Mouse (Mus musculus) forebrain, embryonic 11.5 days (tissue): ENCODE data around the gene Tanc1. TPM values are rescaled to one million over a fixed set of nuclear protein-coding genes. Genes with fewer than 3 reads are reported as not detected.

Experiments used
- ATAC-seq: fragments of 200-750 bp; cut with Nextera tagmentation; replicated peaks from 2 replicates; pipeline ENCODE4 v1.8.0; 2017; ENCODE audit warnings: moderate TSS enrichment; ENCODE audit not compliant: low FRiP score
- DNase-seq: peaks from one replicate; pipeline ENCODE4 v3.0.0-alpha.2; 2017; ENCODE audit warnings: low spot score
- H3K27ac ChIP-seq: fragments of 300-500 bp; sonication (generic); 2 replicates; pipeline ENCODE4 v1.5.1; 2014; ENCODE audit warnings: low read depth, low read length
- H3K27me3 ChIP-seq: fragments of 300-500 bp; sonication (generic); 2 replicates; pipeline ENCODE4 v1.6.1; 2014; ENCODE audit warnings: mild to moderate bottlenecking, low read length, mixed read lengths; ENCODE audit not compliant: control insufficient read depth, insufficient read depth
- H3K36me3 ChIP-seq: fragments of 300-500 bp; sonication (generic); 2 replicates; pipeline ENCODE4 v1.6.1; 2014; ENCODE audit warnings: mild to moderate bottlenecking, low read length, moderate library complexity, mixed read lengths; ENCODE audit not compliant: control insufficient read depth, insufficient read depth
- H3K4me1 ChIP-seq: fragments of 300-500 bp; sonication (generic); replicated peaks from 2 replicates; pipeline ENCODE4 v1.6.1; 2014; ENCODE audit warnings: low read length, mixed read lengths; ENCODE audit not compliant: control insufficient read depth, insufficient read depth
- H3K4me2 ChIP-seq: fragments of 300-500 bp; sonication (generic); 2 replicates; pipeline ENCODE4 v1.6.1; 2014; ENCODE audit warnings: low read depth, mild to moderate bottlenecking, low read length, moderate library complexity, mixed read lengths; ENCODE audit not compliant: severe bottlenecking
- H3K4me3 ChIP-seq: fragments of 300-500 bp; sonication (generic); 2 replicates; pipeline ENCODE4 v1.5.1; 2014; ENCODE audit warnings: low read depth, low read length
- H3K9ac ChIP-seq: fragments of 300-500 bp; sonication (generic); 2 replicates; pipeline ENCODE4 v1.6.1; 2014; ENCODE audit warnings: low read length
- H3K9me3 ChIP-seq: fragments of 300-500 bp; sonication (generic); 2 replicates; pipeline ENCODE4 v1.6.1; 2016; ENCODE audit warnings: low read length, mixed read lengths; ENCODE audit not compliant: control insufficient read depth
- WGBS: fragments of 180-500 bp; shearing (Covaris S2); extraction: QIAGEN DNeasy Blood & Tissue Kit; methylation state at CpG from one replicate; pipeline ENCODE4 v1.1.7; 2014; 5-methylcytosine and 5-hydroxymethylcytosine counted together
- polyA plus RNA-seq: library from polyadenylated mRNA; unstranded; fragments of >200 nt; fragmentation: Nextera tagmentation; extraction: Ambion mirVana; gene quantifications from 2 replicates; pipeline ENCODE4 v1.2.1, GENCODE M21; 2014

Tanc1 gene
- polyA plus RNA-seq, 1 experiment from 2014 or later = 22.7 TPM

DNA sequence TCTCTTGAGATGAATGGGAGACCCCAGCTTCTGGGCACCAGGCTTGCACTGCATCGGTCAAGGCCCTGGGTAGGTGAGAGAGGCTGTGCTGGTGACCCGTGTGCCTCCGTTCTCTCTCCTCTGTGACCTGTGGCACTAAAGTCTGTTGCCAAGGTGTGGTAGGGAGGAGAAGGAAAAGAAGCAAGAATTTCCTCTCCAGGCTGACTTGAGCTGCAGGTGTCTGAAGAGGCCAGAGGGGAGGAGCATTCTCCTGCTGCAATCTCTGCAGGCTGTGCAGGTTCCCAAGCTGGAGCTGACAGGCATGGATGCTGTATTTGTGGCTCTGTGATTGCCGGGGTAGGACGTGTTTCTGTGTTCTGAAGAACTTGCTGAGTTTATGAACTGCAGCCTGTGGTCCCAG lies 163.3 kb downstream of the Tanc1 start:
- H3K4me1 ChIP-seq = peaks cover 14% of the 10 kb centered on the region; the same call in 1 of the 2 replicates
- no peaks in the 10 kb centered on the region for H3K9me3 ChIP-seq
- no peak overlapping the region for H3K4me3 ChIP-seq
- DNase-seq (no peak), ATAC-seq (no peak)
- no peaks in the 10 kb centered on the region for H3K27me3 ChIP-seq
- H3K36me3 ChIP-seq = no peaks in the 10 kb centered on the region; the same call in 1 of the 2 replicates
- 81% methylated on average over 5 of the region's 5 CpGs for WGBS
- no peak overlapping the region for H3K4me2 ChIP-seq
- no peak overlapping the region for H3K9ac ChIP-seq
- no peak overlapping the region for H3K27ac ChIP-seq

DNA sequence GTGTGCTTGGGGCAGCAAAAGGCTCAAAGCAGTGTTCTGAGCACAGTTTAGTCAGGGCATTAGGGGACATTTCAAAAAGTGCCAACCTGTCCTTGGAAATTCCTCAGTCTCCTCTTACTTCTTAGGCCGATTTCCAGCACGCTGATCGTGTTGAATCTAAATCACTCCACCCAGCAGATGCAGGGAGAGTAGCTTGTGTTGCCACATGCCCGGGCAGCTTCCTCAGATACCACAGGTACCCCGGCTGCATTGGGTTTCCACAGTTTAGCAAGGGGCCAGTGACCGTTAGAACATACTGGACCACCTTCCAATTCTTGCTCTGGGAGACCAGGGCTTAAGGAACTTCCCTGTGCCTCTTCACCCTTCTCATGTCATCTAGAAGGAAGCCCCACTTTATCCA lies 164.0 kb downstream of the Tanc1 start:
- no peaks in the 10 kb centered on the region; the same call in 1 of the 2 replicates for H3K36me3 ChIP-seq
- DNase-seq (no peak), ATAC-seq (no peak)
- WGBS = 83% methylated on average over 6 of the region's 6 CpGs
- no peak overlapping the region for H3K4me3 ChIP-seq
- H3K9me3 ChIP-seq = no peaks in the 10 kb centered on the region
- H3K27ac ChIP-seq = no peak overlapping the region
- H3K4me2 ChIP-seq = no peak overlapping the region
- H3K9ac ChIP-seq = no peak overlapping the region
- no peaks in the 10 kb centered on the region for H3K27me3 ChIP-seq
- H3K4me1 ChIP-seq = peaks cover 11% of the 10 kb centered on the region; the same call in 1 of the 2 replicates

DNA sequence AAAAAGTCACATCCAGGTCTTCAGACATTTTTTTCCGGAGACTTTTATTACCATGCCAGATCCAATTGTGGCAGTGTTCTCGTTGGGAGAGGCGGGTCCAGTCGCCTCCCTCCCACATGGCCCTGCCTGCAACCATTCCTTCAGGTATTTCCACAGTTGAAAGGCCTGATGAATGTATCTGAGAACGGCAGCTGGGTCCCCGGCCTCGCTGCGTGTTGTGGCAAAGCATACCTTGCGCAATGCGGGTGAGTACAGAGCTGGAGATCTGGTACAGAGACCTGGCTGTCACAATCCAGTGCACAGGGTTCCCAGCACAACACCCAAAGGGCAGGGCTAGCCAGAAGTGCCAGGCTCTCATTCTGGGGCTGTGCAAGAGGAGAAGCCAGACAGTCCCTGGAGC lies 167.5 kb downstream of the Tanc1 start:
- 89% methylated on average over 10 of the region's 10 CpGs for WGBS
- Histone ChIP-seq H3K4me1 (peaks cover 4% of the 10 kb centered on the region; the same call in 1 of the 2 replicates), H3K36me3 (no peaks in the 10 kb centered on the region; the same call in 1 of the 2 replicates), H3K9ac (no peak overlapping the region), H3K27me3 (no peaks in the 10 kb centered on the region), H3K27ac (no peak overlapping the region), H3K4me2 (no peak overlapping the region), H3K9me3 (no peaks in the 10 kb centered on the region), H3K4me3 (no peak overlapping the region)
- DNase-seq = no peak
- ATAC-seq = no peak

DNA sequence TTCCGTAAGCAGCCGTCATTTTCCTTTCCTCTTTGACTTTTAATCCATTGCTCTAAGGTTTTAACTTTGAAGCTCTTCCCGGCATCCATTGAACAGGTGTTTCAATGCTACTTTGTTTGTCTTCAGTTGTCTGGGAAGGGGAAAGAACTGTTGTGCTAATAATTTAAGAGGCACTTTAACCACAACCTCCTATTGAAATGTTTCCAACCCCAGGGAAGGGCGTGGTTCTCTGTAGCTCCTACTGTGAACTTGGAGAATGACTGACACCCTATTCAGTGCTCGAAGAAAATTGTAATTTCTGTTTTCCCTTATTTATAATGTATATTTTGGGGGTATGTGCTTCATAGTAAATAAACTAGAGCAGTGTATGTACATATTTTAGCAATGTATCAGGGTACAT lies 168.4 kb downstream of the Tanc1 start:
- H3K4me2 ChIP-seq = no peak overlapping the region
- H3K27ac ChIP-seq = no peak overlapping the region
- DNase-seq (no peak), ATAC-seq (no peak)
- H3K4me3 ChIP-seq = no peak overlapping the region
- peaks cover 4% of the 10 kb centered on the region; the same call in 1 of the 2 replicates for H3K4me1 ChIP-seq
- no peak overlapping the region for H3K9ac ChIP-seq
- H3K27me3 ChIP-seq = no peaks in the 10 kb centered on the region
- no peaks in the 10 kb centered on the region; the same call in 1 of the 2 replicates for H3K36me3 ChIP-seq
- WGBS = 88% methylated on average over 5 of the region's 5 CpGs
- H3K9me3 ChIP-seq = no peaks in the 10 kb centered on the region

DNA sequence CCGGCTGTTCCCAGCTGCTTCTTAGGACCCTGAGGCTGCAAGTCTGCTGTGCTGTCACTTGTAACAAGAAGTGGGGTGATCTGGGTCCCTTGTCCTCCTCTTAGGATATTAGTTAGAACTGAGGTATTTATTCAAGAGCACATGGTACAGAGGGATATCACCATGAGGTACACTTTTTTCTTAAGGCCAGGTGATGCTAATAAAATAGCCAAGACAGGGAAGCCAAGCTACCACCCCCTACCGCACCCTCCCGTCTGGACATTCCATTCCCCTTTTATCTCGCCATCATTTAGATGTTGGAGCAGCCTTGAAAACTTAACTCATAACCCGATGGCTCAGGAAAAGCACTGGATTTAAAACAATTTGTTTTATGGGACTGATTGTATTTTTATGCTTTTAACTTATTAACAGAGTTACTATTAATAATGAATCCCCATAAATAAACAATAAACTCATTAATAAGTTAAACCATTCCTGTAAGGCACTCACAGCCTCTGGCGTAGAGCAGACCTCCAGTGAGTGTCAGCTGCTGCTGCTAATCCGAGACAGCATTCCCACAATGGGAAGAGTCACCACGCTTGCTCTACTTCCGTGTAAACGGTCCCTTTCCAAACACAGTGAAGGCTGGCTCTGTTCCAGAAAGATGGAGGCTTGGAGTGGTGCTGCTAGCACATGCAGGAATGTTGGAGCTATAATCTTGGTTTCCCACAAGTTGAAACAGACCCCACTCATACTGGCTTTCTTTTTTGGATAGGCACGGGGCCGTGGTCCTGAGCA lies 171.4 kb downstream of the Tanc1 start:
- Histone ChIP-seq H3K27me3 (no peaks in the 10 kb centered on the region), H3K9me3 (no peaks in the 10 kb centered on the region), H3K27ac (no peak overlapping the region), H3K9ac (no peak overlapping the region), H3K4me2 (no peak overlapping the region), H3K36me3 (no peaks in the 10 kb centered on the region; the same call in 1 of the 2 replicates), H3K4me3 (no peak overlapping the region), H3K4me1 (0 out of 2 replicates have a peak, but pooled peaks cover under 1% of the 10 kb centered on the region)
- DNase-seq (no peak), ATAC-seq (0 out of 2 replicates have a peak, but pooled peaks have one; percentile 18)
- 81% methylated on average over 12 of the region's 12 CpGs for WGBS

- H3K36me3 ChIP-seq = no peaks in the 10 kb centered on the region
- H3K9ac ChIP-seq = no peak overlapping the region
- H3K4me2 ChIP-seq = no peak overlapping the region
- H3K27me3 ChIP-seq = no peaks in the 10 kb centered on the region
- H3K27ac ChIP-seq = no peak overlapping the region
- WGBS = 93% methylated on average over 12 of the region's 12 CpGs
- no peak overlapping the region for H3K4me3 ChIP-seq
- DNase-seq (no peak), ATAC-seq (no peak)
- H3K9me3 ChIP-seq = no peaks in the 10 kb centered on the region
- H3K4me1 ChIP-seq = 0 out of 2 replicates have a peak, but pooled peaks cover 1% of the 10 kb centered on the region
Measured at GRCm38 (mm10) chr2:59783832-59784627, 172.2 kb downstream of the Tanc1 start.

GRCm38 (mm10) chr2:59784628-59784883 lies 172.7 kb downstream of the Tanc1 start:
- H3K4me1 ChIP-seq = 0 out of 2 replicates have a peak, but pooled peaks cover 1% of the 10 kb centered on the region
- H3K27me3 ChIP-seq = no peaks in the 10 kb centered on the region
- no peaks in the 10 kb centered on the region for H3K36me3 ChIP-seq

GRCm38 (mm10) chr2:59785597-59785996 lies 173.8 kb downstream of the Tanc1 start:
- Histone ChIP-seq H3K4me2 (no peak overlapping the region), H3K9me3 (no peaks in the 10 kb centered on the region), H3K4me1 (0 out of 2 replicates have a peak, but pooled peaks cover 1% of the 10 kb centered on the region), H3K4me3 (no peak overlapping the region), H3K9ac (no peak overlapping the region), H3K36me3 (no peaks in the 10 kb centered on the region), H3K27ac (no peak overlapping the region), H3K27me3 (no peaks in the 10 kb centered on the region)
- ATAC-seq = no peak
- DNase-seq = no peak
- WGBS = 90% methylated on average over 13 of the region's 13 CpGs

More at GRCm38 (mm10) chr2:59784628-59784883, 172.7 kb downstream of the Tanc1 start:
- H3K9ac ChIP-seq = no peak overlapping the region
- H3K9me3 ChIP-seq = no peaks in the 10 kb centered on the region
- ATAC-seq (no peak), DNase-seq (no peak)
- WGBS = 93% methylated on average over 6 of the region's 6 CpGs
- H3K4me3 ChIP-seq = no peak overlapping the region
- H3K27ac ChIP-seq = no peak overlapping the region
- H3K4me2 ChIP-seq = no peak overlapping the region
